Comparison of ENCODE assay signal across 8 mouse cellular contexts in the genomic region with DNA sequence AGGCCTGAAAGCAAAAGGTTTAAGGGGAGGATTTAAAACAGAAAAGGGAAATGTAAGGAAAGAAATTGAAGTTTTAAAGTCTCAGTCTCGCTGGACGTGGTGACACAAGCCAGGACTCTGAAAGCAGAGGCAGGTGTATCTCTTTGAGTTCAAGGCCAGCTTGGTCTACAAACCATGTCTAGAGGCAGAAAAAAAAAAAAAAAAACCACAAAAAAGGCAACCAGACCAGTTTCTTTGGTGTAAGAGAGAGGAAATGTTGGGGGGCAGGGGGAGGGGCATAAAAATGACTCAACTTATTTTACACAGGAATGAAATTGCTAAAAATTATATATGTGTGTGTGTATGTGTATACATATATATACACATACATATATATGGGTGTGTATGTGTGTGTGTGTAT. TPM values are rescaled to one million over a fixed set of nuclear protein-coding genes. Genes with fewer than 3 reads are reported as not detected.
DNase-seq lines count a peak whose midpoint lies in the region; ATAC-seq and TF ChIP-seq lines count a peak whose summit lies in the region.

No protein-coding gene starts in this region.

- no peaks in the 10 kb centered on the region for H3K9me3 ChIP-seq in kidney, embryonic 16.5 days (ENCODE audit: low read length)
- no peaks in the 10 kb centered on the region for H3K9me3 ChIP-seq in MEL (replicated peaks; ENCODE audit: insufficient read depth, low read length)
- H3K9me3 ChIP-seq in forebrain, embryonic 12.5 days, result no peaks in the 10 kb centered on the region
- H3K9me3 ChIP-seq in liver, embryonic 16.5 days (replicated peaks; ENCODE audit: control insufficient read depth, low read length), result no peaks in the 10 kb centered on the region

- no peak for ATAC-seq in kidney, embryonic 16.5 days (ENCODE audit: low FRiP score, low TSS enrichment)
- no peak for ATAC-seq in forebrain, embryonic 12.5 days (ENCODE audit: low FRiP score)
- ATAC-seq in liver, embryonic 16.5 days (ENCODE audit: low read depth), result no peak
- no peak for ATAC-seq in cerebellum, adult (ENCODE audit: insufficient number of reproducible peaks, low FRiP score, low TSS enrichment)

- H3K27me3 ChIP-seq in kidney, embryonic 16.5 days (ENCODE audit: insufficient read depth, low read length), result no peaks in the 10 kb centered on the region
- H3K27me3 ChIP-seq in MEL (ENCODE audit: control insufficient read depth in 1 of 2, insufficient read depth in 2 of 2, low read length in 2 of 2), result no peaks in the 10 kb centered on the region
- no peaks in the 10 kb centered on the region for H3K27me3 ChIP-seq in forebrain, embryonic 12.5 days
- H3K27me3 ChIP-seq in liver, embryonic 16.5 days (ENCODE audit: control insufficient read depth, insufficient read depth, low read depth, low read length), result no peaks in the 10 kb centered on the region

- no peak for TF ChIP-seq RAD21 in MEL (IDR thresholded peaks at IDR 0.05; ENCODE audit: low read depth, low read length)

- TF ChIP-seq POLR2A in MEL (IDR thresholded peaks at IDR 0.05; ENCODE audit: control insufficient read depth in 1 of 2, insufficient read depth in 1 of 2, low read depth in 1 of 2, low read length in 2 of 2, poor library complexity in 1 of 2), result no peak

- peaks cover 11% of the 10 kb centered on the region; the same call in 1 of the 2 replicates for H3K4me1 ChIP-seq in kidney, embryonic 16.5 days (ENCODE audit: insufficient read depth, low read length)
- peaks cover 3 to 11% of the 10 kb centered on the region in 2 experiments; a peak in 3 of 4 replicates for H3K4me1 ChIP-seq in MEL (ENCODE audit: control insufficient read depth in 1 of 2, insufficient read depth in 2 of 2, low read length in 2 of 2)
- peaks cover 15% of the 10 kb centered on the region for H3K4me1 ChIP-seq in forebrain, embryonic 12.5 days
- peaks cover 15% of the 10 kb centered on the region for H3K4me1 ChIP-seq in liver, embryonic 16.5 days (ENCODE audit: control insufficient read depth, low read depth, low read length)

- 67% methylated on average over 2 of the region's 2 CpGs for WGBS in kidney, embryonic 16.5 days
- WGBS in forebrain, embryonic 12.5 days, result 45% methylated on average over 2 of the region's 2 CpGs
- WGBS in liver, embryonic 16.5 days (ENCODE audit: insufficient replicate concordance), result 25% methylated on average over 2 of the region's 2 CpGs

- no peaks in the 10 kb centered on the region for H3K36me3 ChIP-seq in kidney, embryonic 16.5 days (ENCODE audit: insufficient read depth, low read length)
- H3K36me3 ChIP-seq in MEL (ENCODE audit: control insufficient read depth in 1 of 2, insufficient read depth in 2 of 2, low read length in 2 of 2), result peaks cover 0 to 16% of the 10 kb centered on the region in 2 experiments; a peak in 2 of 4 replicates
- H3K36me3 ChIP-seq in forebrain, embryonic 12.5 days (replicated peaks), result no peaks in the 10 kb centered on the region
- no peaks in the 10 kb centered on the region for H3K36me3 ChIP-seq in liver, embryonic 16.5 days (ENCODE audit: control insufficient read depth, insufficient read depth)

- DNase-seq in kidney, adult 18-20 months, result no peak
- DNase-seq in MEL (ENCODE audit: low read depth, low spot score), result peak; percentile 65
- no peak for DNase-seq in spleen, adult 12 weeks (ENCODE audit: low spot score)
- DNase-seq in natural killer cell, adult 2 months (ENCODE audit: low spot score in 2 of 2), result no peak

- TF ChIP-seq CTCF in MEL (IDR thresholded peaks at IDR 0.05 in 2 of 3, conservative IDR thresholded peaks at IDR 0.05 in 1 of 3; ENCODE audit: control insufficient read depth in 1 of 3, insufficient read depth in 1 of 3, low read depth in 2 of 3, low read length in 3 of 3, poor library complexity in 1 of 3, severe bottlenecking in 1 of 3), result no peak

- no peak for TF ChIP-seq EP300 in MEL (IDR thresholded peaks at IDR 0.05; ENCODE audit: low read depth in 1 of 2, low read length in 2 of 2)

- peaks cover 22% of the 10 kb centered on the region for H3K79me2 ChIP-seq in MEL (ENCODE audit: control insufficient read depth, insufficient read depth, low read length, poor library complexity)

- peak overlapping the region; percentile 85; the same call in 1 of the 2 replicates for H3K4me2 ChIP-seq in kidney, embryonic 16.5 days (replicated peaks; ENCODE audit: low read depth, low read length)
- peak overlapping the region; percentile 79; the same call in 1 of the 2 replicates for H3K4me2 ChIP-seq in forebrain, embryonic 12.5 days
- H3K4me2 ChIP-seq in liver, embryonic 16.5 days (ENCODE audit: low read depth, low read length), result peak overlapping the region; percentile 92

- no peak overlapping the region for H3K9ac ChIP-seq in kidney, embryonic 16.5 days (replicated peaks; ENCODE audit: low read length)
- peak overlapping the region; percentile 77 for H3K9ac ChIP-seq in MEL (ENCODE audit: control insufficient read depth, low read depth, low read length, poor library complexity, severe bottlenecking)
- peak overlapping the region; percentile 53; the same call in 1 of the 2 replicates for H3K9ac ChIP-seq in forebrain, embryonic 12.5 days
- H3K9ac ChIP-seq in liver, embryonic 16.5 days (ENCODE audit: low read depth, low read length), result no peak overlapping the region

- H3K27ac ChIP-seq in kidney, embryonic 16.5 days (ENCODE audit: low read length), result no peak overlapping the region
- H3K27ac ChIP-seq in MEL (ENCODE audit: control insufficient read depth, low read depth, low read length), result peak overlapping the region; percentile 95
- H3K27ac ChIP-seq in forebrain, embryonic 12.5 days, result no peak overlapping the region
- H3K27ac ChIP-seq in liver, embryonic 16.5 days (ENCODE audit: low read length), result no peak overlapping the region

- no peak overlapping the region for H3K4me3 ChIP-seq in kidney, embryonic 16.5 days (ENCODE audit: low read length)
- peak overlapping the region; percentile 56 to 58 for H3K4me3 ChIP-seq in MEL (ENCODE audit: control insufficient read depth in 1 of 2, insufficient read depth in 1 of 2, low read depth in 2 of 2, low read length in 2 of 2)
- H3K4me3 ChIP-seq in forebrain, embryonic 12.5 days (replicated peaks), result no peak overlapping the region
- H3K4me3 ChIP-seq in liver, embryonic 16.5 days (ENCODE audit: low read depth, low read length), result peak overlapping the region; percentile 68; the same call in 1 of the 2 replicates

TF ChIP-seq in MEL, 35 proteins besides CTCF, POLR2A, EP300 and RAD21:
- TF ChIP-seq ZC3H11A (IDR thresholded peaks at IDR 0.05; ENCODE audit: low read depth, low read length) (no peak), TBP (IDR thresholded peaks at IDR 0.05; ENCODE audit: low read depth, low read length) (peak; percentile 45; the same call in 1 of the 2 replicates), POLR2AphosphoS5 (IDR thresholded peaks at IDR 0.05; ENCODE audit: borderline replicate concordance, low read depth, low read length) (no peak), NELFE (IDR thresholded peaks at IDR 0.05; ENCODE audit: low read depth, low read length) (no peak), ZNF384 (IDR thresholded peaks at IDR 0.05; ENCODE audit: low read depth, low read length) (peak; percentile 88), MAFK (IDR thresholded peaks at IDR 0.05; ENCODE audit: borderline replicate concordance, low read depth, low read length) (no peak), MAX (IDR thresholded peaks at IDR 0.05; ENCODE audit: low read length) (no peak)

RNA-seq across cellular contexts. Expression of a gene that starts 1.3 kb away (rescaled TPM):
- 23.1 and 26.3 TPM in 2 replicates for polyA plus RNA-seq in kidney, embryonic 16.5 days (2015; fragmentation: Nextera tagmentation; extraction: Ambion mirVana)
- 6.0 and 6.2 TPM in 2 replicates for total RNA-seq in MEL (2012; rRNA removed)
- polyA plus RNA-seq in MEL (2012; ENCODE audit: insufficient read depth in 1 of 2, insufficient read length in 2 of 2, low read depth in 1 of 2, low replicate concordance in 2 of 2, missing spikeins in 1 of 2), result 10 to 100 TPM; 13.6 to 41.9 TPM
- 31.2 and 34.9 TPM in 2 replicates for polyA plus RNA-seq in forebrain, embryonic 12.5 days (2016; fragmentation: Nextera tagmentation; extraction: Ambion mirVana)
- 11.0 and 12.5 TPM in 2 replicates for polyA plus RNA-seq in liver, embryonic 16.5 days (2015; fragmentation: Nextera tagmentation; extraction: Ambion mirVana)

RNA-seq across cellular contexts. Expression of a gene that starts 42.4 kb away (rescaled TPM):
- polyA plus RNA-seq in kidney, embryonic 16.5 days (2015; fragmentation: Nextera tagmentation; extraction: Ambion mirVana), result 36.6 and 41.1 TPM in 2 replicates
- 82.9 and 89.6 TPM in 2 replicates for total RNA-seq in MEL (2012; rRNA removed)
- 10 to 100 TPM; 32.1 to 89.3 TPM for polyA plus RNA-seq in MEL (2012; ENCODE audit: insufficient read depth in 1 of 2, insufficient read length in 2 of 2, low read depth in 1 of 2, low replicate concordance in 2 of 2, missing spikeins in 1 of 2)
- polyA plus RNA-seq in forebrain, embryonic 12.5 days (2016; fragmentation: Nextera tagmentation; extraction: Ambion mirVana), result 58.6 and 62.0 TPM in 2 replicates
- polyA plus RNA-seq in liver, embryonic 16.5 days (2015; fragmentation: Nextera tagmentation; extraction: Ambion mirVana), result 17.3 and 17.8 TPM in 2 replicates

Comparison
In these comparisons a context has a peak if more than half of its experiments do, and no peak if none do; other contexts are left out.
1. H3K4me3 ChIP-seq: peak in MEL (2 of 2) and liver, embryonic 16.5 days (single experiment); none in kidney, embryonic 16.5 days (single experiment) and forebrain, embryonic 12.5 days (single experiment).
2. H3K9ac ChIP-seq: peak in MEL (single experiment) and forebrain, embryonic 12.5 days (single experiment); none in kidney, embryonic 16.5 days (single experiment) and liver, embryonic 16.5 days (single experiment).
3. Peak in every context shown above with its lines, with median percentiles within 50 percentile points of each other: H3K4me2 ChIP-seq.